Mouse (Mus musculus) erythroblast, embryonic 14.5 days (primary cell): Measurements from ENCODE around the gene Tenm2.

Experiments
- GATA1 ChIP-seq: IDR thresholded peaks from 2 replicates; pipeline ENCODE4 v1.6.1; 2012; ENCODE audit warnings: low read length, inconsistent platforms, mixed read lengths
- TAL1 ChIP-seq: IDR thresholded peaks from 3 replicates; pipeline ENCODE4 v1.6.1; 2012; ENCODE audit warnings: low read length, inconsistent platforms, mixed read lengths

GRCm38 (mm10) chr11:35963554-35963953 is 1272.2 kb downstream of the Tenm2 start:
- TF ChIP-seq TAL1 (no peak), GATA1 (no peak)
